Mouse (Mus musculus) liver, embryonic 16.5 days (tissue): ENCODE data around the gene Nudt8. TPM values are rescaled to one million over a fixed set of nuclear protein-coding genes. Genes with fewer than 3 reads are reported as not detected.
"Not testable (repeated sequence)": the region's sequence is repeated elsewhere in the genome, so short reads cannot be mapped to it uniquely, and the experiment has no call there.

Experiments used
- ATAC-seq: fragments of 200-750 bp; cut with Nextera tagmentation; 2 replicates; pipeline ENCODE4 v1.8.0; 2017; ENCODE audit warnings: low read depth, mild to moderate bottlenecking, moderate number of reproducible peaks, moderate library complexity
- H3K27ac ChIP-seq: fragments of 300-500 bp; sonication (generic); 2 replicates; pipeline ENCODE4 v1.5.1; 2014; ENCODE audit warnings: mild to moderate bottlenecking, low read length
- H3K27me3 ChIP-seq: fragments of 300-500 bp; sonication (generic); 2 replicates; pipeline ENCODE4 v1.6.1; 2014; ENCODE audit warnings: low read depth, low read length, mixed read lengths; ENCODE audit not compliant: control insufficient read depth, insufficient read depth
- H3K36me3 ChIP-seq: fragments of 300-500 bp; sonication (generic); 2 replicates; pipeline ENCODE4 v1.6.1; 2014; ENCODE audit warnings: mild to moderate bottlenecking; ENCODE audit not compliant: control insufficient read depth, insufficient read depth
- H3K4me1 ChIP-seq: fragments of 300-500 bp; sonication (generic); 2 replicates; pipeline ENCODE4 v1.6.1; 2014; ENCODE audit warnings: low read depth, low read length, mixed read lengths; ENCODE audit not compliant: control insufficient read depth
- H3K4me2 ChIP-seq: fragments of 300-500 bp; sonication (generic); 2 replicates; pipeline ENCODE4 v1.6.1; 2014; ENCODE audit warnings: low read depth, low read length, mixed read lengths
- H3K4me3 ChIP-seq: fragments of 300-500 bp; sonication (generic); 2 replicates; pipeline ENCODE4 v1.5.1; 2014; ENCODE audit warnings: low read depth, mild to moderate bottlenecking, low read length
- H3K9ac ChIP-seq: fragments of 300-500 bp; sonication (generic); 2 replicates; pipeline ENCODE4 v1.6.1; 2014; ENCODE audit warnings: low read depth, low read length
- H3K9me3 ChIP-seq: fragments of 300-500 bp; sonication (generic); replicated peaks from 2 replicates; pipeline ENCODE4 v1.6.1; 2016; ENCODE audit warnings: low read length; ENCODE audit not compliant: control insufficient read depth
- WGBS: fragments of 180-500 bp; shearing (Covaris S2); extraction: QIAGEN DNeasy Blood & Tissue Kit; methylation state at CpG from one replicate; pipeline ENCODE4 v1.1.7; 2014; ENCODE audit not compliant: insufficient replicate concordance; 5-methylcytosine and 5-hydroxymethylcytosine counted together
- polyA plus RNA-seq: library from polyadenylated mRNA; unstranded; fragments of >200 nt; fragmentation: Nextera tagmentation; extraction: Ambion mirVana; gene quantifications from 2 replicates; pipeline ENCODE4 v1.2.1, GENCODE M21; 2015

The Nudt8 gene
- polyA plus RNA-seq, 1 experiment from 2014 or later = 12.2 TPM

DNA sequence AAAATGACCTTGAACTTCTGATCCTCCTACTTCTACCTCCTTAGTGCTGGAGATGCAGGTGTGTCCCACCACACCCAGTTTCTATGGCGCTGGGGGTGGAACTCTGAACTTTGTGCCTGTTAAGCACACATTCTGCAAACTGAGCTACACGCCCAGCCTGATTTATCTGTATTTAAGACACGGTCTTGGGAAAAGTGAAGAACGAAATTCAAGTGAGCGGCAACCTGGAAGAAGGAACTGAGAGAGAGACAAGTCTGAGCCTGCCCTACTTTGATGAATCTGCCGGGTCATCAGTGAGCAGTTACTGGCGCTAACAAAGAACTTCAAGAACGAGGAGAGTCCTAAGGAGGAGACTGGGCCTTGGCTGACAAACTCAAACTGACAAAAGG is 46.5 kb downstream of the Nudt8 start:
- H3K4me2 ChIP-seq = peak overlapping the region; percentile 66
- no peaks in the 10 kb centered on the region for H3K27me3 ChIP-seq
- H3K9ac ChIP-seq = peak overlapping the region; percentile 42
- H3K9me3 ChIP-seq = no peaks in the 10 kb centered on the region
- peak overlapping the region; percentile 98 for H3K27ac ChIP-seq
- peak; percentile 79 for ATAC-seq
- WGBS = 27% methylated on average over 8 of the region's 8 CpGs
- H3K36me3 ChIP-seq = no peaks in the 10 kb centered on the region
- H3K4me1 ChIP-seq = peaks cover 35% of the 10 kb centered on the region
- H3K4me3 ChIP-seq = peak overlapping the region; percentile 38

- no peaks in the 10 kb centered on the region for H3K36me3 ChIP-seq
- H3K9ac ChIP-seq = no peak overlapping the region
- WGBS = 10% methylated on average over 4 of the region's 4 CpGs
- H3K27ac ChIP-seq = no peak overlapping the region
- H3K4me3 ChIP-seq = peak overlapping the region; percentile 38; the same call in 1 of the 2 replicates
- H3K27me3 ChIP-seq = no peaks in the 10 kb centered on the region
- no peaks in the 10 kb centered on the region for H3K9me3 ChIP-seq
- ATAC-seq = no peak
- H3K4me2 ChIP-seq = peak overlapping the region; percentile 66; the same call in 1 of the 2 replicates
- peaks cover 38% of the 10 kb centered on the region for H3K4me1 ChIP-seq
These were observed 47.5 kb downstream of the Nudt8 start for GRCm38 (mm10) chr19:4047859-4048258.

- H3K4me3 ChIP-seq, ATAC-seq, H3K27ac ChIP-seq, H3K9me3 ChIP-seq, H3K27me3 ChIP-seq, H3K4me2 ChIP-seq, H3K36me3 ChIP-seq, H3K9ac ChIP-seq: not testable (repeated sequence)
- WGBS = 68% methylated on average over 5 of the region's 5 CpGs
- peaks cover 36% of the 10 kb centered on the region for H3K4me1 ChIP-seq
These were observed 48.7 kb downstream of the Nudt8 start for GRCm38 (mm10) chr19:4049069-4049468.

DNA sequence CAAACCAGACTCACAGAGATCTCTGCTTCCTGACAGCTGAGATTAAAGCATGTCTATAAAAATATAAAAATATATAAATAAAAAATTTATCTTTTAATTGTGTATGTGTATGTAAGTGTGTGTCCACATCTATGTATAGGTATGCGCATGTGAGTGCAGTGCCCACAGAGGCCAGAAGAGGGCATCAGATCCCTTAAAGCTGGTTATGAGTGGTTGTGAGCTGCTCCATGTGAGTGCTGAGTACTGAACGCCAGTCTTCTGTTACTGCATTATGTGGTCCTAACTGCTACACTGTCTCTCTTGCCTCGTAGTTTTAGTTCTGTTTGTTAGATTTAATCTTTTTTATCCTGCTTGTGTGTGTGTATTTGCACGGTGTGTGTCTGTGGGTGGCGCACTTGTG is 50.6 kb downstream of the Nudt8 start:
- ATAC-seq = no peak
- Histone ChIP-seq H3K27me3 (no peaks in the 10 kb centered on the region), H3K9me3 (no peaks in the 10 kb centered on the region), H3K27ac (no peak overlapping the region), H3K4me1 (peaks cover 28% of the 10 kb centered on the region), H3K36me3 (no peaks in the 10 kb centered on the region), H3K4me3 (no peak overlapping the region), H3K4me2 (no peak overlapping the region), H3K9ac (no peak overlapping the region)
- WGBS = 89% methylated on average over 5 of the region's 5 CpGs

Other genes starting within 250 kb of the Nudt8 start
- 6.7 and 7.4 TPM in 2 replicates for gene Kmt5b, start 233.2 kb upstream of the Nudt8 start, polyA plus RNA-seq
- gene Chka, start 148.8 kb upstream of the Nudt8 start, polyA plus RNA-seq = 18.4 and 19.3 TPM in 2 replicates
- gene Tcirg1, start 93.4 kb upstream of the Nudt8 start, polyA plus RNA-seq = 28.7 and 33.8 TPM in 2 replicates
- gene Ndufs8, start 87.8 kb upstream of the Nudt8 start, polyA plus RNA-seq = 150 and 159 TPM in 2 replicates
- gene Aldh3b1, start 70.8 kb upstream of the Nudt8 start, polyA plus RNA-seq = 8.7 and 10.0 TPM in 2 replicates
- gene Unc93b1, start 65.4 kb upstream of the Nudt8 start, polyA plus RNA-seq = 33.9 and 35.8 TPM in 2 replicates
- 0.07 and 0.12 TPM in 2 replicates for gene Aldh3b3, start 41.9 kb upstream of the Nudt8 start, polyA plus RNA-seq
- gene Aldh3b2, start 28.3 kb upstream of the Nudt8 start, polyA plus RNA-seq = 0.24 and 0.30 TPM in 2 replicates
- 10.5 and 12.4 TPM in 2 replicates for gene Acy3, start 14.0 kb upstream of the Nudt8 start, polyA plus RNA-seq
- 0.09 TPM in 1 of 2 replicates, not detected in the other for gene Tbx10, start 7.8 kb upstream of the Nudt8 start, polyA plus RNA-seq
- 0.41 and 0.48 TPM in 2 replicates for gene Gm49405, start within 50 bp of the Nudt8 start, polyA plus RNA-seq
- 0.42 and 0.75 TPM in 2 replicates for gene Doc2g, start 2.7 kb downstream of the Nudt8 start, polyA plus RNA-seq
- 144 and 145 TPM in 2 replicates for gene Ndufv1, start 12.2 kb downstream of the Nudt8 start, polyA plus RNA-seq
- gene Gstp1, start 37.4 kb downstream of the Nudt8 start, polyA plus RNA-seq = 796 and 823 TPM in 2 replicates
- gene Gstp2, start 45.4 kb downstream of the Nudt8 start, polyA plus RNA-seq = 6.1 and 17.4 TPM in 2 replicates
- 95.4 and 105 TPM in 2 replicates for gene Gstp3, start 59.0 kb downstream of the Nudt8 start, polyA plus RNA-seq
- gene Cabp2, start 81.0 kb downstream of the Nudt8 start, polyA plus RNA-seq = 0.25 and 0.32 TPM in 2 replicates
- 112 and 117 TPM in 2 replicates for gene Cdk2ap2, start 96.6 kb downstream of the Nudt8 start, polyA plus RNA-seq
- 6.6 and 7.3 TPM in 2 replicates for gene Pitpnm1, start 99.4 kb downstream of the Nudt8 start, polyA plus RNA-seq
- gene Aip, start 125.3 kb downstream of the Nudt8 start, polyA plus RNA-seq = 32.4 and 32.6 TPM in 2 replicates
- 0.02 TPM in 1 of 2 replicates, not detected in the other for gene Gpr152, start 139.2 kb downstream of the Nudt8 start, polyA plus RNA-seq
- 0.18 and 0.20 TPM in 2 replicates for gene Cabp4, start 143.5 kb downstream of the Nudt8 start, polyA plus RNA-seq
- gene Coro1b, start 148.0 kb downstream of the Nudt8 start, polyA plus RNA-seq = 72.4 and 74.8 TPM in 2 replicates
- 17.6 and 17.9 TPM in 2 replicates for gene Ptprcap, start 153.0 kb downstream of the Nudt8 start, polyA plus RNA-seq
- gene Rps6kb2, start 162.8 kb downstream of the Nudt8 start, polyA plus RNA-seq = 29.4 and 31.9 TPM in 2 replicates
- 0.49 and 0.67 TPM in 2 replicates for gene Carns1, start 174.9 kb downstream of the Nudt8 start, polyA plus RNA-seq
- 5.5 and 8.1 TPM in 2 replicates for gene Tbc1d10c, start 190.7 kb downstream of the Nudt8 start, polyA plus RNA-seq
- 380 and 393 TPM in 2 replicates for gene Ppp1ca, start 191.5 kb downstream of the Nudt8 start, polyA plus RNA-seq
- gene Rad9a, start 201.1 kb downstream of the Nudt8 start, polyA plus RNA-seq = 14.1 and 14.2 TPM in 2 replicates
- 0.39 and 0.61 TPM in 2 replicates for gene Clcf1, start 213.7 kb downstream of the Nudt8 start, polyA plus RNA-seq
- not detected in 2 replicates for gene AC109138.7, start 213.8 kb downstream of the Nudt8 start, polyA plus RNA-seq
- gene Pold4, start 231.3 kb downstream of the Nudt8 start, polyA plus RNA-seq = 12.2 and 14.8 TPM in 2 replicates